Mouse (Mus musculus) stomach, embryonic 16.5 days (tissue): Measurements from ENCODE around the gene Gm11983. TPM values are rescaled to one million over a fixed set of nuclear protein-coding genes. Genes with fewer than 3 reads are reported as not detected.
"Not testable (repeated sequence)": the region's sequence is repeated elsewhere in the genome, so short reads cannot be mapped to it uniquely, and the experiment has no call there.

Source experiments
- ATAC-seq: fragments of 200-750 bp; cut with Nextera tagmentation; 2 replicates; pipeline ENCODE4 v1.8.0; 2017; ENCODE audit warnings: moderate number of reproducible peaks, moderate TSS enrichment; ENCODE audit not compliant: insufficient read depth, low FRiP score
- H3K27ac ChIP-seq: fragments of 300-500 bp; sonication (generic); 2 replicates; pipeline ENCODE4 v1.5.1; 2014; ENCODE audit warnings: low read length
- H3K27me3 ChIP-seq: fragments of 300-500 bp; sonication (generic); 2 replicates; pipeline ENCODE4 v1.6.1; 2014; ENCODE audit warnings: low read length, control low read depth, mixed read lengths; ENCODE audit not compliant: control insufficient read depth, insufficient read depth
- H3K36me3 ChIP-seq: fragments of 300-500 bp; sonication (generic); 2 replicates; pipeline ENCODE4 v1.6.1; 2014; ENCODE audit warnings: low read length; ENCODE audit not compliant: control insufficient read depth, insufficient read depth
- H3K4me1 ChIP-seq: fragments of 300-500 bp; sonication (generic); 2 replicates; pipeline ENCODE4 v1.6.1; 2014; ENCODE audit warnings: low read length, control low read depth, mixed read lengths; ENCODE audit not compliant: control insufficient read depth, insufficient read depth
- H3K4me2 ChIP-seq: fragments of 300-500 bp; sonication (generic); 2 replicates; pipeline ENCODE4 v1.6.1; 2014; ENCODE audit warnings: low read depth, low read length, mixed read lengths
- H3K4me3 ChIP-seq: fragments of 300-500 bp; sonication (generic); replicated peaks from 2 replicates; pipeline ENCODE4 v1.5.1; 2014; ENCODE audit warnings: mild to moderate bottlenecking, low read length
- H3K9ac ChIP-seq: fragments of 300-500 bp; sonication (generic); 2 replicates; pipeline ENCODE4 v1.6.1; 2014; ENCODE audit warnings: low read length
- H3K9me3 ChIP-seq: fragments of 300-500 bp; sonication (generic); replicated peaks from 2 replicates; pipeline ENCODE4 v1.6.1; 2016; ENCODE audit warnings: low read length, control low read depth; ENCODE audit not compliant: control insufficient read depth
- WGBS: fragments of 180-500 bp; shearing (Covaris S2); extraction: QIAGEN DNeasy Blood & Tissue Kit; methylation state at CpG from one replicate; pipeline ENCODE4 v1.1.7; 2014; 5-methylcytosine and 5-hydroxymethylcytosine counted together
- polyA plus RNA-seq: library from polyadenylated mRNA; unstranded; fragments of >200 nt; fragmentation: Nextera tagmentation; extraction: Ambion mirVana; gene quantifications from 2 replicates; pipeline ENCODE4 v1.2.1, GENCODE M21; 2015

The Gm11983 gene
- polyA plus RNA-seq, 1 experiment from 2014 or later = not detected

GRCm38 (mm10) chr11:6855942-6856341 is 18.5 kb upstream of the Gm11983 start:
- H3K4me1 ChIP-seq = no peaks in the 10 kb centered on the region
- no peak for ATAC-seq
- no peak overlapping the region for H3K9ac ChIP-seq
- no peak overlapping the region for H3K27ac ChIP-seq
- 59% methylated on average over 3 of the region's 3 CpGs for WGBS
- H3K27me3 ChIP-seq = no peaks in the 10 kb centered on the region
- H3K9me3 ChIP-seq = no peaks in the 10 kb centered on the region
- no peaks in the 10 kb centered on the region for H3K36me3 ChIP-seq
- H3K4me3 ChIP-seq = no peak overlapping the region
- H3K4me2 ChIP-seq = no peak overlapping the region

GRCm38 (mm10) chr11:6853366-6853765 is 15.9 kb upstream of the Gm11983 start:
- not testable (repeated sequence) for H3K9ac ChIP-seq, H3K27ac ChIP-seq, H3K36me3 ChIP-seq, ATAC-seq, H3K4me3 ChIP-seq, H3K4me2 ChIP-seq, H3K27me3 ChIP-seq, H3K9me3 ChIP-seq, H3K4me1 ChIP-seq
- WGBS = 73% methylated on average over 4 of the region's 4 CpGs

- no peak overlapping the region for H3K27ac ChIP-seq
- H3K9me3 ChIP-seq = no peaks in the 10 kb centered on the region
- no peaks in the 10 kb centered on the region for H3K36me3 ChIP-seq
- H3K4me2 ChIP-seq = no peak overlapping the region
- H3K4me3 ChIP-seq = no peak overlapping the region
- no peak for ATAC-seq
- H3K9ac ChIP-seq = no peak overlapping the region
- H3K4me1 ChIP-seq = no peaks in the 10 kb centered on the region
- WGBS = 70% methylated on average over 2 of the region's 2 CpGs
- no peaks in the 10 kb centered on the region for H3K27me3 ChIP-seq
These were observed 6.4 kb upstream of the Gm11983 start for GRCm38 (mm10) chr11:6843831-6844230.

GRCm38 (mm10) chr11:6842160-6842559 is 4.7 kb upstream of the Gm11983 start:
- Histone ChIP-seq H3K9me3 (no peaks in the 10 kb centered on the region), H3K4me1 (no peaks in the 10 kb centered on the region), H3K9ac (no peak overlapping the region), H3K36me3 (no peaks in the 10 kb centered on the region), H3K27ac (no peak overlapping the region), H3K4me3 (no peak overlapping the region), H3K4me2 (no peak overlapping the region), H3K27me3 (no peaks in the 10 kb centered on the region)
- 85% methylated on average over 5 of the region's 5 CpGs for WGBS
- no peak for ATAC-seq

GRCm38 (mm10) chr11:6840775-6841174 is 3.3 kb upstream of the Gm11983 start:
- no peaks in the 10 kb centered on the region for H3K4me1 ChIP-seq
- H3K27ac ChIP-seq = no peak overlapping the region
- no peaks in the 10 kb centered on the region for H3K9me3 ChIP-seq
- no peak overlapping the region for H3K4me2 ChIP-seq
- ATAC-seq = no peak
- no peaks in the 10 kb centered on the region for H3K27me3 ChIP-seq
- no peak overlapping the region for H3K4me3 ChIP-seq
- no peak overlapping the region for H3K9ac ChIP-seq
- no peaks in the 10 kb centered on the region for H3K36me3 ChIP-seq
- WGBS = 76% methylated on average over 3 of the region's 3 CpGs

- Histone ChIP-seq H3K4me1 (no peaks in the 10 kb centered on the region), H3K27ac (no peak overlapping the region), H3K9me3 (no peaks in the 10 kb centered on the region), H3K9ac (no peak overlapping the region), H3K4me3 (no peak overlapping the region), H3K4me2 (no peak overlapping the region), H3K27me3 (no peaks in the 10 kb centered on the region), H3K36me3 (no peaks in the 10 kb centered on the region)
- 71% methylated on average over 13 of the region's 13 CpGs for WGBS
- no peak for ATAC-seq
These were observed 2.8 kb downstream of the Gm11983 start for GRCm38 (mm10) chr11:6834636-6835035.

GRCm38 (mm10) chr11:6833731-6834130 is 3.7 kb downstream of the Gm11983 start:
- Histone ChIP-seq H3K36me3 (no peaks in the 10 kb centered on the region), H3K9ac (no peak overlapping the region), H3K4me2 (no peak overlapping the region), H3K27me3 (no peaks in the 10 kb centered on the region), H3K4me3 (no peak overlapping the region), H3K9me3 (no peaks in the 10 kb centered on the region), H3K4me1 (no peaks in the 10 kb centered on the region), H3K27ac (no peak overlapping the region)
- no peak for ATAC-seq
- WGBS = 93% methylated on average over 9 of the region's 9 CpGs

GRCm38 (mm10) chr11:6831931-6832330 is 5.5 kb downstream of the Gm11983 start:
- no peak overlapping the region for H3K9ac ChIP-seq
- no peaks in the 10 kb centered on the region for H3K36me3 ChIP-seq
- WGBS = 64% methylated on average over 9 of the region's 9 CpGs
- H3K4me3 ChIP-seq = no peak overlapping the region
- no peak for ATAC-seq
- no peak overlapping the region for H3K27ac ChIP-seq
- no peaks in the 10 kb centered on the region for H3K27me3 ChIP-seq
- no peak overlapping the region for H3K4me2 ChIP-seq
- H3K9me3 ChIP-seq = no peaks in the 10 kb centered on the region
- H3K4me1 ChIP-seq = no peaks in the 10 kb centered on the region

- no peak overlapping the region for H3K9ac ChIP-seq
- no peak for ATAC-seq
- H3K4me2 ChIP-seq = no peak overlapping the region
- WGBS = 34% methylated on average over 5 of the region's 5 CpGs
- H3K27me3 ChIP-seq = no peaks in the 10 kb centered on the region
- H3K27ac ChIP-seq = no peak overlapping the region
- no peaks in the 10 kb centered on the region for H3K36me3 ChIP-seq
- no peak overlapping the region for H3K4me3 ChIP-seq
- no peaks in the 10 kb centered on the region for H3K9me3 ChIP-seq
- no peaks in the 10 kb centered on the region for H3K4me1 ChIP-seq
These were observed 9.3 kb downstream of the Gm11983 start for GRCm38 (mm10) chr11:6828196-6828595.

GRCm38 (mm10) chr11:6826157-6826556 is 11.3 kb downstream of the Gm11983 start:
- no peak for ATAC-seq
- Histone ChIP-seq H3K4me1 (no peaks in the 10 kb centered on the region), H3K4me3 (no peak overlapping the region), H3K27me3 (no peaks in the 10 kb centered on the region), H3K9ac (no peak overlapping the region), H3K9me3 (no peaks in the 10 kb centered on the region), H3K4me2 (no peak overlapping the region), H3K36me3 (no peaks in the 10 kb centered on the region), H3K27ac (no peak overlapping the region)
- 83% methylated on average over 3 of the region's 3 CpGs for WGBS
